Mouse (Mus musculus) intestine, embryonic 15.5 days (tissue): Measurements from ENCODE around the gene Armcx6. TPM values are rescaled to one million over a fixed set of nuclear protein-coding genes. Genes with fewer than 3 reads are reported as not detected.
A peak's percentile ranks its signal among the peaks of the same experiment; 100 is the strongest.
"Not testable (repeated sequence)": the region's sequence is repeated elsewhere in the genome, so short reads cannot be mapped to it uniquely, and the experiment has no call there.

Experiments used
- ATAC-seq: fragments of 200-750 bp; cut with Nextera tagmentation; 2 replicates; pipeline ENCODE4 v1.8.0; 2017; ENCODE audit warnings: moderate TSS enrichment, moderate library complexity
- H3K27ac ChIP-seq: fragments of 300-500 bp; sonication (generic); 2 replicates; pipeline ENCODE4 v1.5.1; 2015; ENCODE audit warnings: mild to moderate bottlenecking, inconsistent platforms
- H3K27me3 ChIP-seq: fragments of 300-500 bp; sonication (generic); replicated peaks from 2 replicates; pipeline ENCODE4 v1.6.1; 2015; ENCODE audit warnings: inconsistent platforms
- H3K36me3 ChIP-seq: fragments of 300-500 bp; sonication (generic); 2 replicates; pipeline ENCODE4 v1.6.1; 2015; ENCODE audit warnings: inconsistent platforms
- H3K4me1 ChIP-seq: fragments of 300-500 bp; sonication (generic); replicated peaks from 2 replicates; pipeline ENCODE4 v1.6.1; 2015; ENCODE audit warnings: inconsistent platforms
- H3K4me2 ChIP-seq: fragments of 300-500 bp; sonication (generic); replicated peaks from 2 replicates; pipeline ENCODE4 v1.6.1; 2015; ENCODE audit warnings: mild to moderate bottlenecking, inconsistent platforms
- H3K4me3 ChIP-seq: fragments of 300-500 bp; sonication (generic); replicated peaks from 2 replicates; pipeline ENCODE4 v1.5.1; 2015; ENCODE audit warnings: inconsistent platforms
- H3K9ac ChIP-seq: fragments of 300-500 bp; sonication (generic); 2 replicates; pipeline ENCODE4 v1.6.1; 2015; ENCODE audit warnings: inconsistent platforms
- H3K9me3 ChIP-seq: fragments of 300-500 bp; sonication (generic); 2 replicates; pipeline ENCODE4 v1.6.1; 2016; ENCODE audit warnings: inconsistent platforms
- WGBS: fragments of 180-500 bp; shearing (Covaris S2); methylation state at CpG from one replicate; pipeline ENCODE4 v1.1.7; 2015; 5-methylcytosine and 5-hydroxymethylcytosine counted together
- polyA plus RNA-seq: library from polyadenylated mRNA; unstranded; fragments of >200 nt; fragmentation: Nextera tagmentation; extraction: Ambion mirVana; gene quantifications from 2 replicates; pipeline ENCODE4 v1.2.1, GENCODE M21; 2015

Armcx6 gene
- polyA plus RNA-seq, 1 experiment from 2014 or later, result 19.1 TPM

DNA sequence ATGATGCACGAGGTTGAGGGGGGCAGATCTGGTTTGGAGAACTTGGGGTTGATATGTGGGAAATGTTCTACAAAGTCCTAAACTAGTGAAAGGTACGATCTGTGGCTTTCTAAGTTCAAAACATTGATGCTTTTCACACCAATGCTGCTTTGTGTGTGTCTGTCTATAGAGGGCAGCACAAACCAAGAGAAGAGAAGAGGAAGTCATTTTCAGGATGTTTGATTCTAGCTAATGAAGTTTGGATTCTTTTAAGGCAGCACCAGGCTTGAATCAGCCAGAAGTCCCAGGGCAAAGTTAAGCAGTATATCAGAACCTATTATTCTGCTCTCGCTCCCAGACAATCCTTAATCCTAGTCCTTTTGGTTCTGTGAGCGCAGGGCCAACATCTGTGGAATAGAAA is 21.4 kb downstream of the Armcx6 start:
- no peak for ATAC-seq
- 41% methylated on average over 4 of the region's 4 CpGs for WGBS

GRCm38 (mm10) chrX:134723762-134724161 is 27.5 kb downstream of the Armcx6 start:
- H3K36me3 ChIP-seq, H3K4me2 ChIP-seq, H3K9ac ChIP-seq, H3K27me3 ChIP-seq, H3K4me1 ChIP-seq, H3K4me3 ChIP-seq, H3K9me3 ChIP-seq, H3K27ac ChIP-seq: not testable (repeated sequence)
- WGBS, result 32% methylated on average over 2 of the region's 2 CpGs
- ATAC-seq, result peak; percentile 47; the same call in 1 of the 2 replicates

More for the DNA sequence above, 21.4 kb downstream of the Armcx6 start:
- no peak overlapping the region for H3K4me3 ChIP-seq
- H3K4me2 ChIP-seq, result no peak overlapping the region
- H3K4me1 ChIP-seq, result no peaks in the 10 kb centered on the region
- H3K36me3 ChIP-seq, result no peaks in the 10 kb centered on the region
- H3K9me3 ChIP-seq, result no peaks in the 10 kb centered on the region
- H3K27me3 ChIP-seq, result no peaks in the 10 kb centered on the region; the same call in 1 of the 2 replicates
- H3K27ac ChIP-seq, result no peak overlapping the region
- H3K9ac ChIP-seq, result no peak overlapping the region

DNA sequence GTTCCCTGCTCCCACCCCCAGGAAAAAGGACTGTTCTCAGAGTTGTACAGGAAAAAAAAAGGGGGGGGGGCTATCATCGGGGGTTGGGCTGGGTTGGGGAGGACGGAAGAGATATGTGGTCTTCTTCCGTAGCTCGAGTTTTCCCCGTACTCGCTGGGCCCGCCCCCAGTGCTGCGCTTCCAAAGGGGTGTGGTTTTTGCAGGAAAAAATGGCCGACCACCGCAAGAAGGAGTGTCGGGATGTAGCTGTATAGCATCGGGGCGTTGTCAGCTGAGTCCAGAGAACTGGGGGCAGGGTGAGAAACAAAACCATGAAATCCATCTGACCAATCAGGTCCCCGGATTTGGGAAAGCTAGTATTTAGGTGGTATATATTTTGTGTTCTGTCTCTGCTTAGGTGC is 32.7 kb downstream of the Armcx6 start:
- H3K27ac ChIP-seq, result peak overlapping the region; percentile 91
- ATAC-seq, result peak; percentile 89
- 15% methylated on average over 14 of the region's 14 CpGs for WGBS
- H3K27me3 ChIP-seq, result no peaks in the 10 kb centered on the region
- H3K4me2 ChIP-seq, result peak overlapping the region; percentile 56
- no peaks in the 10 kb centered on the region for H3K9me3 ChIP-seq
- peak overlapping the region; percentile 44 for H3K4me3 ChIP-seq
- no peaks in the 10 kb centered on the region for H3K36me3 ChIP-seq
- no peaks in the 10 kb centered on the region for H3K4me1 ChIP-seq
- peak overlapping the region; percentile 54; the same call in 1 of the 2 replicates for H3K9ac ChIP-seq

DNA sequence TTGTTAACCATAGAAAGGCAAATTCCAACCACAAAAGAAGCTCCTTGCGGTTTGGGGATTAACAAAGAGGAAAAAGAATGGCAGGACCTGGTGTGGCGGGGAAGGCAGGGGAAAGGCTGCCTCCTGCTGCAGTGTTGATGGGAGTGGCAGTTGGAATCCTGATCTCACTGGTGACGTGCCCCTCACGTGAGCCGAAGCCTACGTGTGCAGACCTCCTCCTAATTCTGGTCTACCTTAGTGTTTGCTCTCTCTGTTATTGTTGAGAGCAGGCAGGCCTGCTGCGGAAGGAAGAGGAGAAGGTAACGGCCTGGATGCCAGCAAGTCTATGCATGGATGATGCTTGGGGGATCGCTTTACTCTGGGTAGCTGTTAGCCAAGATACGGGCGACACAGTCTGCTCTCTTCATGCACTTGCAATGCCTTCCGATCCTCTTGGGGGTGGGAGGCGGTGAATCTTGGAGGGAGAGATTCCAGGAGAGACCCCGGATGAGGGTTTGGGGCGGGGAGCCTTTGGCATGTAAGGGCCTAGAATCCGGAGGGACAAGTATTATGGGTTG is 33.4 kb downstream of the Armcx6 start, which contains the start of gene Armcx1:
Gene Armcx1 (plus strand): TSS at position 212 of the 557 bp plus-strand sequence.
- no peaks in the 10 kb centered on the region for H3K4me1 ChIP-seq
- peak within 1 kb of the TSS; percentile 54 for H3K9ac ChIP-seq
- H3K36me3 ChIP-seq, result no peaks in the 10 kb centered on the region
- H3K4me3 ChIP-seq, result peak within 1 kb of the TSS; percentile 44
- H3K27ac ChIP-seq, result peak within 1 kb of the TSS; percentile 91
- peak within 1 kb of the TSS; percentile 56 for H3K4me2 ChIP-seq
- H3K9me3 ChIP-seq, result no peaks in the 10 kb centered on the region
- peak; percentile 96 for ATAC-seq
- no peaks in the 10 kb centered on the region for H3K27me3 ChIP-seq
- WGBS, result 14% methylated on average over 16 of the region's 16 CpGs

DNA sequence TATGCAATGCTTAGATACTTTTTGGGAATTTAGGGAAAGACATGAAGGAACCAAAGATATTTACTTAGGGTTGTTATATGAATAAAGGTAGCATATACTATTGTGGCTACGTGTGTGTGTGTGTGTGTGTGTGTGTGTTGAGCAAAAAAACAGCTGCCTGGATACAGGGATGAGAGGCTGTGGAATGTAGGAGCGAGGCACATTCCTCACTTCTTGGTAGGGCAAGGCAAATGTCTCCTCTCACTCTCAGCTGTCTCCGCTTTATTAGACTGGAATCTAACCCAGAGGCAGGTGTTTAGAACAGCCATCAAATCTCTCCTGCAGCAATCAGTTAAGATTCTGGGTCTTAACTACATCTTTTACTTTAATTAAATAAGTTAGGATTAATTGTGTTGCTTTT is 34.4 kb downstream of the Armcx6 start:
- Histone ChIP-seq H3K27ac (no peak overlapping the region), H3K9ac (no peak overlapping the region), H3K9me3 (no peaks in the 10 kb centered on the region), H3K36me3 (no peaks in the 10 kb centered on the region), H3K27me3 (no peaks in the 10 kb centered on the region), H3K4me3 (no peak overlapping the region), H3K4me2 (no peak overlapping the region), H3K4me1 (no peaks in the 10 kb centered on the region)
- ATAC-seq, result no peak
- 44% methylated on average over 3 of the region's 3 CpGs for WGBS

Other genes starting within 250 kb of the Armcx6 start
- 136 and 147 TPM in 2 replicates for gene Timm8a1, start 209.6 kb downstream of the Armcx6 start, polyA plus RNA-seq
- 1.5 and 1.6 TPM in 2 replicates for gene Btk, start 167.8 kb downstream of the Armcx6 start, polyA plus RNA-seq
- gene Rpl36a, start 165.8 kb downstream of the Armcx6 start, polyA plus RNA-seq, result 445 and 494 TPM in 2 replicates
- gene Gla, start 150.3 kb downstream of the Armcx6 start, polyA plus RNA-seq, result 8.0 and 10.9 TPM in 2 replicates
- gene Hnrnph2, start 150.2 kb downstream of the Armcx6 start, polyA plus RNA-seq, result 126 and 137 TPM in 2 replicates
- 2.7 and 3.3 TPM in 2 replicates for gene Armcx4, start 64.9 kb downstream of the Armcx6 start, polyA plus RNA-seq
- 40.9 and 46.1 TPM in 2 replicates for gene Armcx1, start 33.5 kb downstream of the Armcx6 start, polyA plus RNA-seq
- gene Armcx3, start 5.2 kb upstream of the Armcx6 start, polyA plus RNA-seq, result 65.0 and 68.6 TPM in 2 replicates
- 42.6 and 44.3 TPM in 2 replicates for gene Armcx2, start 57.8 kb upstream of the Armcx6 start, polyA plus RNA-seq
- gene Nxf2, start 213.3 kb upstream of the Armcx6 start, polyA plus RNA-seq, result 0.45 and 0.64 TPM in 2 replicates